Mouse (Mus musculus) midbrain, embryonic 10.5 days (tissue): ENCODE results near the gene Khdrbs1. TPM values are rescaled to one million over a fixed set of nuclear protein-coding genes. Genes with fewer than 3 reads are reported as not detected.

ENCODE experiments used
- DNase-seq: peaks from one replicate; pipeline ENCODE4 v3.0.0-alpha.2; 2017; ENCODE audit warnings: low spot score
- H3K27ac ChIP-seq: fragments of 300-500 bp; sonication (generic); replicated peaks from 2 replicates; pipeline ENCODE4 v1.5.1; 2016; ENCODE audit warnings: mild to moderate bottlenecking
- H3K27me3 ChIP-seq: fragments of 300-500 bp; sonication (generic); 2 replicates; pipeline ENCODE4 v1.6.1; 2016; ENCODE audit warnings: low read depth, mild to moderate bottlenecking; ENCODE audit not compliant: poor library complexity, severe bottlenecking
- H3K36me3 ChIP-seq: fragments of 300-500 bp; sonication (generic); 2 replicates; pipeline ENCODE4 v1.6.1; 2016; ENCODE audit warnings: mild to moderate bottlenecking, moderate library complexity
- H3K4me1 ChIP-seq: fragments of 300-500 bp; sonication (generic); 2 replicates; pipeline ENCODE4 v1.6.1; 2016
- H3K4me3 ChIP-seq: fragments of 300-500 bp; sonication (generic); 2 replicates; pipeline ENCODE4 v1.5.1; 2016; ENCODE audit warnings: mild to moderate bottlenecking, moderate library complexity
- H3K9me3 ChIP-seq: fragments of 300-500 bp; sonication (generic); replicated peaks from 2 replicates; pipeline ENCODE4 v1.6.1; 2016; ENCODE audit warnings: mild to moderate bottlenecking
- WGBS: fragments of 180-500 bp; shearing (Covaris S2); methylation state at CpG from one replicate; pipeline ENCODE4 v1.1.7; 2016; 5-methylcytosine and 5-hydroxymethylcytosine counted together
- polyA plus RNA-seq: library from polyadenylated mRNA; unstranded; fragments of >200 nt; fragmentation: Nextera tagmentation; extraction: Ambion mirVana; gene quantifications from 2 replicates; pipeline ENCODE4 v1.2.1, GENCODE M21; 2016

Khdrbs1 gene
- 152 and 162 TPM in 2 replicates for polyA plus RNA-seq

- Histone ChIP-seq H3K36me3 (peaks cover 23% of the 10 kb centered on the region), H3K9me3 (no peaks in the 10 kb centered on the region), H3K4me1 (peaks cover 30% of the 10 kb centered on the region), H3K27ac (peak within 1 kb of the TSS; percentile 94), H3K27me3 (no peaks in the 10 kb centered on the region), H3K4me3 (peak within 1 kb of the TSS; percentile 100)
- WGBS: 1% methylated on average over 76 of the region's 76 CpGs
- peak; percentile 99 for DNase-seq
Observed at GRCm38 (mm10) chr4:129742232-129743009, at the start of gene Khdrbs1. Gene Khdrbs1, minus strand, starts transcription at chr4:129742303.

- H3K4me1 ChIP-seq: peaks cover 30% of the 10 kb centered on the region
- 38% methylated on average over 1 of the region's 1 CpGs for WGBS
- no peak overlapping the region for H3K4me3 ChIP-seq
- peaks cover 4% of the 10 kb centered on the region; the same call in 1 of the 2 replicates for H3K27me3 ChIP-seq
- DNase-seq: no peak
- no peaks in the 10 kb centered on the region for H3K36me3 ChIP-seq
- H3K9me3 ChIP-seq: no peaks in the 10 kb centered on the region
- H3K27ac ChIP-seq: 0 out of 2 replicates have a peak overlapping the region, but pooled peaks have one; percentile 6
Observed at GRCm38 (mm10) chr4:129791399-129791798, 49.3 kb upstream of the Khdrbs1 start.

GRCm38 (mm10) chr4:129790475-129790874 is 48.4 kb upstream of the Khdrbs1 start:
- H3K4me3 ChIP-seq: no peak overlapping the region
- no peak overlapping the region for H3K27ac ChIP-seq
- H3K4me1 ChIP-seq: peaks cover 22% of the 10 kb centered on the region
- 86% methylated on average over 3 of the region's 3 CpGs for WGBS
- no peaks in the 10 kb centered on the region for H3K36me3 ChIP-seq
- no peaks in the 10 kb centered on the region for H3K27me3 ChIP-seq
- H3K9me3 ChIP-seq: no peaks in the 10 kb centered on the region
- DNase-seq: no peak

- no peaks in the 10 kb centered on the region for H3K36me3 ChIP-seq
- DNase-seq: no peak
- no peaks in the 10 kb centered on the region for H3K27me3 ChIP-seq
- H3K27ac ChIP-seq: no peak overlapping the region
- peaks cover 13% of the 10 kb centered on the region for H3K4me1 ChIP-seq
- H3K9me3 ChIP-seq: no peaks in the 10 kb centered on the region
- 97% methylated on average over 2 of the region's 2 CpGs for WGBS
- H3K4me3 ChIP-seq: no peak overlapping the region
Observed at GRCm38 (mm10) chr4:129789635-129790034, 47.5 kb upstream of the Khdrbs1 start.

- Histone ChIP-seq H3K36me3 (no peaks in the 10 kb centered on the region), H3K9me3 (no peaks in the 10 kb centered on the region), H3K27me3 (no peaks in the 10 kb centered on the region), H3K4me3 (no peak overlapping the region), H3K27ac (no peak overlapping the region), H3K4me1 (peaks cover 10% of the 10 kb centered on the region)
- WGBS: 81% methylated on average over 8 of the region's 8 CpGs
- no peak for DNase-seq
Observed at GRCm38 (mm10) chr4:129788693-129789092, 46.6 kb upstream of the Khdrbs1 start.

- H3K4me3 ChIP-seq: no peak overlapping the region
- H3K36me3 ChIP-seq: no peaks in the 10 kb centered on the region
- no peaks in the 10 kb centered on the region for H3K9me3 ChIP-seq
- H3K27me3 ChIP-seq: no peaks in the 10 kb centered on the region
- no peak overlapping the region for H3K27ac ChIP-seq
- WGBS: 9% methylated on average over 4 of the region's 4 CpGs
- DNase-seq: peak; percentile 62
- peaks cover 15% of the 10 kb centered on the region for H3K4me1 ChIP-seq
Observed at GRCm38 (mm10) chr4:129785178-129785577, 43.1 kb upstream of the Khdrbs1 start.

- H3K4me3 ChIP-seq: no peak overlapping the region
- no peak overlapping the region for H3K27ac ChIP-seq
- WGBS: 86% methylated on average over 5 of the region's 5 CpGs
- no peak for DNase-seq
- no peaks in the 10 kb centered on the region for H3K27me3 ChIP-seq
- H3K4me1 ChIP-seq: peaks cover 15% of the 10 kb centered on the region
- H3K9me3 ChIP-seq: no peaks in the 10 kb centered on the region
- H3K36me3 ChIP-seq: no peaks in the 10 kb centered on the region
Observed at GRCm38 (mm10) chr4:129783506-129783905, 41.4 kb upstream of the Khdrbs1 start.

GRCm38 (mm10) chr4:129782857-129783331 is 40.8 kb upstream of the Khdrbs1 start:
- Histone ChIP-seq H3K27me3 (no peaks in the 10 kb centered on the region), H3K36me3 (no peaks in the 10 kb centered on the region), H3K9me3 (no peaks in the 10 kb centered on the region), H3K4me1 (peaks cover 15% of the 10 kb centered on the region), H3K27ac (peak overlapping the region; percentile 4; the same call in 1 of the 2 replicates), H3K4me3 (no peak overlapping the region)
- WGBS: 51% methylated on average over 3 of the region's 3 CpGs
- no peak for DNase-seq

- Histone ChIP-seq H3K4me3 (no peak overlapping the region), H3K27ac (peak overlapping the region; percentile 4; the same call in 1 of the 2 replicates), H3K4me1 (peaks cover 15% of the 10 kb centered on the region), H3K9me3 (no peaks in the 10 kb centered on the region), H3K36me3 (no peaks in the 10 kb centered on the region), H3K27me3 (no peaks in the 10 kb centered on the region)
- DNase-seq: no peak
- 9% methylated on average over 4 of the region's 4 CpGs for WGBS
Observed at GRCm38 (mm10) chr4:129781881-129782675, 40.0 kb upstream of the Khdrbs1 start.

- peak; percentile 23 for DNase-seq
- peaks cover 29% of the 10 kb centered on the region for H3K27me3 ChIP-seq
- H3K36me3 ChIP-seq: no peaks in the 10 kb centered on the region
- no peaks in the 10 kb centered on the region for H3K9me3 ChIP-seq
- 0 out of 2 replicates have a peak overlapping the region, but pooled peaks have one; percentile 30 for H3K27ac ChIP-seq
- H3K4me1 ChIP-seq: peaks cover 25% of the 10 kb centered on the region
- 0 out of 2 replicates have a peak overlapping the region, but pooled peaks have one; percentile 16 for H3K4me3 ChIP-seq
- 3% methylated on average over 21 of the region's 21 CpGs for WGBS
Observed at GRCm38 (mm10) chr4:129771672-129772521, 29.8 kb upstream of the Khdrbs1 start.

- no peaks in the 10 kb centered on the region for H3K36me3 ChIP-seq
- peaks cover 25% of the 10 kb centered on the region for H3K4me1 ChIP-seq
- H3K27me3 ChIP-seq: peaks cover 29% of the 10 kb centered on the region
- 0 out of 2 replicates have a peak overlapping the region, but pooled peaks have one; percentile 16 for H3K4me3 ChIP-seq
- WGBS: 26% methylated on average over 7 of the region's 7 CpGs
- DNase-seq: no peak
- no peaks in the 10 kb centered on the region for H3K9me3 ChIP-seq
- H3K27ac ChIP-seq: no peak overlapping the region
Observed at GRCm38 (mm10) chr4:129771314-129771671, 29.2 kb upstream of the Khdrbs1 start.

GRCm38 (mm10) chr4:129770600-129770999 is 28.5 kb upstream of the Khdrbs1 start:
- H3K27ac ChIP-seq: no peak overlapping the region
- 70% methylated on average over 6 of the region's 6 CpGs for WGBS
- H3K27me3 ChIP-seq: peaks cover 29% of the 10 kb centered on the region
- no peaks in the 10 kb centered on the region for H3K9me3 ChIP-seq
- no peak overlapping the region for H3K4me3 ChIP-seq
- H3K4me1 ChIP-seq: peaks cover 24% of the 10 kb centered on the region
- no peaks in the 10 kb centered on the region for H3K36me3 ChIP-seq
- DNase-seq: no peak
